Mouse (Mus musculus): ENCODE measurements around the gene D930020B18Rik.

Gene D930020B18Rik

GRCm38 (mm10) chr10:121641272-121642053 lies at the start of gene D930020B18Rik:
Gene D930020B18Rik (plus strand): TSS chr10:121641588.
- DNase-seq (ENCODE audit: low spot score) = no peak

GRCm38 (mm10) chr10:121596580-121596979 lies 44.8 kb upstream of the D930020B18Rik start:
- no peak for DNase-seq (ENCODE audit: low spot score)

GRCm38 (mm10) chr10:121601272-121601671 lies 40.1 kb upstream of the D930020B18Rik start:
- no peak for DNase-seq (ENCODE audit: low spot score)

GRCm38 (mm10) chr10:121603556-121603955 lies 37.8 kb upstream of the D930020B18Rik start:
- DNase-seq (ENCODE audit: low spot score) = no peak

GRCm38 (mm10) chr10:121604632-121605344 lies 36.6 kb upstream of the D930020B18Rik start:
- no peak for DNase-seq (ENCODE audit: low spot score)

- DNase-seq (ENCODE audit: low spot score) = no peak
Measured at GRCm38 (mm10) chr10:121608177-121608576, 33.2 kb upstream of the D930020B18Rik start.

- no peak for DNase-seq (ENCODE audit: low spot score)
Measured at GRCm38 (mm10) chr10:121611587-121611986, 29.8 kb upstream of the D930020B18Rik start.

GRCm38 (mm10) chr10:121612448-121612847 lies 28.9 kb upstream of the D930020B18Rik start:
- no peak for DNase-seq (ENCODE audit: low spot score)

- DNase-seq (ENCODE audit: low spot score) = no peak
Measured at GRCm38 (mm10) chr10:121613570-121613969, 27.8 kb upstream of the D930020B18Rik start.

GRCm38 (mm10) chr10:121615146-121615870 lies 26.1 kb upstream of the D930020B18Rik start:
- no peak for DNase-seq (ENCODE audit: low spot score)

- DNase-seq (ENCODE audit: low spot score) = no peak
Measured at GRCm38 (mm10) chr10:121615935-121616334, 25.5 kb upstream of the D930020B18Rik start.

- DNase-seq (ENCODE audit: low spot score) = no peak
Measured at GRCm38 (mm10) chr10:121622431-121622830, 19.0 kb upstream of the D930020B18Rik start.

GRCm38 (mm10) chr10:121623670-121624069 lies 17.7 kb upstream of the D930020B18Rik start:
- DNase-seq (ENCODE audit: low spot score) = no peak

GRCm38 (mm10) chr10:121625006-121625405 lies 16.4 kb upstream of the D930020B18Rik start:
- DNase-seq (ENCODE audit: low spot score) = no peak

GRCm38 (mm10) chr10:121625407-121626185 lies 15.8 kb upstream of the D930020B18Rik start:
- no peak for DNase-seq (ENCODE audit: low spot score)

GRCm38 (mm10) chr10:121626186-121626882 lies 15.1 kb upstream of the D930020B18Rik start, which contains the start of gene Xpot:
Gene Xpot (minus strand): TSS chr10:121626332.
- peak; percentile 96 for DNase-seq (ENCODE audit: low spot score)

- DNase-seq (ENCODE audit: low spot score) = no peak
Measured at GRCm38 (mm10) chr10:121627216-121627852, 14.1 kb upstream of the D930020B18Rik start.

GRCm38 (mm10) chr10:121628561-121629040 lies 12.8 kb upstream of the D930020B18Rik start:
- no peak for DNase-seq (ENCODE audit: low spot score)

- DNase-seq (ENCODE audit: low spot score) = no peak
Measured at GRCm38 (mm10) chr10:121634159-121634558, 7.2 kb upstream of the D930020B18Rik start.

- no peak for DNase-seq (ENCODE audit: low spot score)
Measured at GRCm38 (mm10) chr10:121636276-121636675, 5.1 kb upstream of the D930020B18Rik start.
